Mouse (Mus musculus) thymus, postnatal 14 days (tissue): ENCODE measurements around the gene Inhba.

ENCODE experiments used
- DNase-seq: peaks from one replicate; pipeline ENCODE4 v3.0.0; 2021

Inhba gene

DNA sequence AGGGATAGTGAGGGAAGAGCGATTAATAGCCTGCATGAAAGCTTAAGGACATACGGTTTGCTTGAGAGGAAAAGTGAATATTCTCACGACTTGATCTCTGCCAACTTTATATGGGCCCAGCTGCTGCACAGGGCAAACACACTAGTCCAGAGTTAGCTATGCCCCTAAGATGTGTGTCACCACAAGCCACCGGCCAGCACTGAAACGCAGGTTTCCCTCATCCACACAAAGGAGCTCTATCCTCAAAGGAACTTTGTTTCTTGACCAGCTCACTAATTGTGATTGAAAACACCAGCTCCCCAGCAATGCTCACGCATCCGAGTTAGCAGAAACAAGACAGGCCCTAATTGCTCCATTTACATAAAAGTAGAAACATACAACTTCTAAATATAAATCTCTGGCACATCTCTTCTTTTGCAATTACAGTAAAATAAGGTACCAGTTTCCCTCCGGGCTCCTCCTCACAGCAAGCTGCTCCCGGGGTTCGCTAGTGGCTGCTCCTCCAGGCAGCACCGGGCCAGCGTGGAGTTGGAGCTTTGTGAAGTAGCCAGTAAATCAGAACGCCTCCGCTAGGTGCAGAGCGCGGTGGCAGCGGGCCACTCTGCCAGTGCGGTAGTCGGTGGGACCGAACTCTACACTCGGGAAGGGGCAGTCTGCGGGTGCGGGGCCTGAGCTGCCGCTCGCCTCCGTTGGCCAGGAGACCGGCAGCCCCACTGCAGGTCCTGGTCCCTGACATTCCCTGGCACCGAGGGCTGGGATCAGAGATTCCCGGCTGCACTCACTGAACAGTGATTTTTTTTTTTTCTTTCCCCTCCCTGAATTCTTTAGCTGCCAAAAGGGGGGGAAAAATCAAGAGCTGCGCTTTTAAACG lies at the start of gene Inhba:
Inhba (plus strand) TSS at position 480 of the 871 bp plus-strand sequence.
- peak; percentile 30 for DNase-seq

DNA sequence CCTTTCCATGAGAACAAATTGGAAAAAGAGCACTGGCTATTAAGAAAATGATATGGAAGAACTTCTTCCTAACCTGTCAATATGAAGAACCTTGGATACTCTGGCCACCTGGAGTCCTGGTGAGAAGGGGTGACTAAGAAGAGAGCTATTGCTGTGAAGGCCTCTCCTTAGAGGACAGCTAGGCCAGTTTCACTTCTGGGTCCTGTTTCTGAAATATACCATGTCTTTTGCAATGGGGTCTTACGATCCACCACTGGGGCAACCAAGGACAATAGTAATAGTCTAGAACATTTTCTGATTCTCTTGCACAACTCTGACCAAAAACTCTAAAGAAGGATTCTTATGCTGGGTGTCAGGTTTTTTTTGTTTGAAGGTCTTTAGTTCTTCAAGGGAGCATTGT lies 35.1 kb upstream of the Inhba start:
- DNase-seq, result no peak

DNA sequence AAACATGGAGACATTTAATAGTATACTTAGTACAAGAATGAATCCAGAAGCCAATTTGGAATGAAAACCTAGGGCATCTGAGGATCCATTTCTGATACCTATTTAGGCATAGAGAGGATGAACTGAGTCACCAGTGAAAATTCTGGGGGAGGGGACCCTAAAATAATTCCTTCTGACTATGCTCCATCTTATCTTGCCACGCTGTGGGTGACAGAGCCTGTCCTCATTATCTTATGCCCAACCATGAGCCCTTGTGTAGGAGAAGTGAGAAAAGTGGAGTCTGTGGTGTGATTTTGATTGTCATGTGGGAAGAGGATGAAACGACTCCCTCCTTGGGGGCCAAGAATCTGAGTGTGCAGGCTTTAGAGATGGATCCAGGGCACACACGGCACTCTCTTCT lies 32.1 kb upstream of the Inhba start:
- no peak for DNase-seq

DNA sequence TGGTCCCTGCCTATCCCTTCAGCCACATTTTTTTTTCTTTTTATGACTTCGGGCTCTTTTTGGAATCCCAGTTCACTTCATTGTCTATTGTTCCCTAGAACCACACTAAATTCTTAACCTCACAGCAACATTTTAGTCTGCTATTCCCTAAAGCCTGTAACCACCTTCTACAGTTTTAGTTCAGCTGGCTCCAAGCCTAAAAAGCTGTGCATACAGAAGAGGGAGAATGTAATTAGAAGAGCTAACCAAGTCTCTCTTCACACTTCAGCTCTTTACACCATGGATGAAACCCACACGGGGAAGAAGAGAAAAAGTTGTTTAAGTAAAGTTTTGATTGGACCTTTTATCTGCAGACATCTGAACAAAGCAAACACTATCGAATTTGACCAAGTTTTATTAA lies 29.6 kb upstream of the Inhba start:
- no peak for DNase-seq

DNA sequence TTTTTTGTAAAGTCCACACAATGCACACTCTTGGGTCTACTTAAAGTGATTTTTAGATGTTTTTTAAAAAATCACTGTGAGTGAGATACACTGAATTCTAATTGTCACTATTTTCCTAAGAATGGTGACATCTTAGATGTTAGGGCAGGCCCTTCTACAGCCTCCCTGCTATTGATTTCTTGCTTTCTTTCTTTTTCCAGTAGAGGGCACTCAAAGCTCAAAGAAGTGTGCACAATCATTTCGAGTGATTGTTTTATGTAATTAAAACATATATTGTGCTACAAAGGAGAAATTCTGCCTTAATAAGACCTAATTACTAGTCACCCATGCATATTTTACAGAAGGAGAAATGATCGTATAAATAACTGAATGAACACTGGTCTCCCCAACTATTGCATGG lies 25.9 kb upstream of the Inhba start:
- DNase-seq, result no peak

DNA sequence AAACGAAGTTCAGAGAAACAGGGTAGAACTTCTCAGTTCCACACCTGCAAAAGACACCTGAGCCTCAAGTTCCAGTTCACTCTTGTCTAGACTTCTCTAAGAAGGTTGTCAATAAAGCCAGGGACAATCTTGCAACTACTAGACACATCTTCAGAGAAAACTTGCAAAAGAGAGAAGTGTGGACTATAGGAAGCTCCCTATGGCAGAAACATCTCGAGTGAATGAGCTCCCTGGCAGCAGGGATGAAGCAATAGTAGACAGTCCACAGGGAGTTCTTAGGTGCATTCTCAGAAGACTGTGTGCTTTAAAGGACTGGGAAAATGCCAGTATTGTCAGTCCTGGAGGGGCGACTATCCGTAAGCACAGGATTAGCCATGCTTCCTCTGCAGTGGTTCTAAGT lies 25.5 kb upstream of the Inhba start:
- DNase-seq, result no peak

DNA sequence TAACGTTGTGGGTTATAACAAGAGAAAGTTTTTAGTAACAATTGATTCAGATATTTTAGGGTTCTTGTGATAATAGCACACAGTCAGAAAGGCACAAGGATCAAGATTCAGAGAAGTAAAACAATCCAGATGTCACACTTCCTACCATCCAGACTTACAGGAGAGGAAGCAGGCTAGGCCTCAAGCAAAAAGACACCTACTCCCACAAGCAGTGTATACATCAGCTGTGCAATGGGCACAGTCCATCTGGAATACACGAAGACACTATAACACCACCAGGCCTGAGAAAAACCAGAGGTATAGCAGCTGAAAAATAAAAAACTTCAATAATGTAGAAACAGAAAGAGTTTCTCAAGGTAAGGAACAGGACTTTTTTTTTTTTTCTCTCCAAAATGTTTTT lies 16.3 kb upstream of the Inhba start:
- no peak for DNase-seq

DNA sequence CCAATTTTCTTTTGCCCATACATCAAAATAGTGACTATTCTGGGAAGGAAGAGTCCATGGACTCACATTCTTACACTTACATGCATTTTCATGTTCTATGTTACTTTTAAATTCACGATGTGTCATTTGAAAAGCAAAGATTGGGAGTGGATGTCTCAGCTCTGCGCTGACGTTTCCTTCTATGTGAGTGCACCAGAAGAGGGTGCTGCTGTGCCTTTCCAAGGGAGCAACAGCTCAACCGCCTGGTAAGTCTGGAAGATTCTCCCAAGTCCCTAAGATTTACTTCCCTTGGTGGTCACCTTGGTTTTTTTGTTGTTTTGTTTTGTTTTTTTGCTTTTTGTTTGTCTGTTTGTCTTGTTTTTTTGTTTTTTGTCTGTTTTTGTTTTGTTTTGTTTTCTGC lies 6.1 kb upstream of the Inhba start:
- peak; percentile 37 for DNase-seq

DNA sequence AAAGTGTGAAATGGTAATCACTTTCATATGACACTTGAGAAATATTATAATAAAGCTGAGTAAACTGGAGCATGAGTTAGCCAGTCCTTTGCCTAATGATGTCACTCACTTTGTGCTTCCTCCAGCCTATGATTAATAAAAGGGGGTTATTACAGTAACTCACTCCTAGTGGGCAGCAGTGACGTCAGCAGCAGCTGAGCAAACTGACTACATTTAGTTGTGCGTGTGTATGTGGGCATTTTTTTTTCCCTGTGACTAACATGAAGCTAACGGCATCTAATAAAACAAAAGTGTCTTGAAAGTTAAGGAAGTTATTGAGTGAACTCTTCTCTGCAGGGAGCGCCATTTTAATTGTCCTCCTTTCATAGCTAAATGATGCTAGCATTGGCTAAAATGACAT lies 3.9 kb upstream of the Inhba start:
- DNase-seq, result no peak

DNA sequence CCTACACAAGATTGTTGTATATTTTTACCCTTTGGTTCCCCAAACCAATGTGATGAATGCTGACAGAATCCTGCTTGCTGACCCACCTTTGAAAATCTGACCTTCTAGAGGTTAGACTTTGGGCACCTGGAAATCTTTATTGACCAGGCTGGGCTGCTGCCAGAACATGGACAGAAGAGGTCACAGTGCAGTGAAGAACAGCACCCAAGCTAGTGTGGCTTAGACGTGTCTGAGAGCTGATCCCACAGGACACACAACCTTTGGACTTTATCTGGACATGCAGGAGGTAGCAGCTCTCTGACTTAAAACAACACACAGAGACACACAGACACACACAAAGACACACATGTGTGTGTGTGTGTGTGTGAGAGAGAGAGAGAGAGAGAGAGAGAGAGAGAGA lies 3.3 kb upstream of the Inhba start:
- no peak for DNase-seq

DNA sequence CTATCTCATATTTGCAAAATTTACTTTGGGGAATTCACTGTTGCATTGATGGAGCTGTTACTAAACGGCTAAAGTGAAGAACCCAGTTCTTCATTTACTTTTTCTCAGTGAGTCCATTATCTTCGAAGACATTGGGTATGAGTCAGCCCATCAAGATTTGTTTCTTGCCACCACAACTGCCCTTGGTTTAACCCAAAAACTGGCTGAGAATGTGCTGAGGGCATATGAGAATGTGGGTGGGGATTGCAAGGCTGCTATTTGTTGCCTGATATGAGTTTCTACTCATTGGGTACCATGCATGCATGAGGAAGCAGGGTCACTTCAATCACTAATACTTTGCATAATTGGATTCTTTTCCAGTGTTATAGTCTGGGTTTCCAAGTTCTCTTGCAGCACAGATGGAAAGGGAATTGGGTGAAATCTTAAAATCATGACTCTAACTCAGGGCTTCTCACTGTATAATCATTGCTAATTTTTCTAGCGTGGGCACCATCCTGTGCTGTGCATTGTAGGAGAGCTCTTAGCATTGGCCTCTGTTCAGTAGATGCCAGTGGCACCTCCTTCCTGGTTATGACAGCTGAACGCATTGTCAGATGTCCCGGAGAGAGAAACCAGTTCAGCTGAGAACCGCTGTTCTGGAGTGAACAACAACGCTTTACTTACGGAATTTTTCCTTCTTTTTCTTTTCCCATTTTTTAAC lies 1.7 kb upstream of the Inhba start:
- no peak for DNase-seq

DNA sequence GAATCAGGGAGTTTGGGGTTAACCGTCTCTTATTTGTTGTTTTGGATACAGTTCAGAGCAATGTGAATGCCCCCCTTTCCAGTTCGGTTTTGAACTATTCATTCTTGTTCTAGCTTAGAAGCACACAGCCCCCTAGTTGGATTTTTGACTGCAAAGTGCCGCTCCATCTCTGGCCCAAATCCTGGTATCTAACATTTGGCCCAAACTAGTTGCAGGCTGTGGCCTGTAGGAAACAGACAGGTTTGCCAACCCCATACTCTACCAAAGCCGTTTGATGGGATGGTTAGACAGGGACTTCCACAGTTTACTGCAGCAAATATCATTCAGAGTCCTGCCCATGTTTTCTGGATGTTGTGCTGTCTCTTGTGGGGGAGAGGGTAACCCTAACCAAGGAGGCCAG lies 1.1 kb upstream of the Inhba start:
- DNase-seq, result no peak

DNA sequence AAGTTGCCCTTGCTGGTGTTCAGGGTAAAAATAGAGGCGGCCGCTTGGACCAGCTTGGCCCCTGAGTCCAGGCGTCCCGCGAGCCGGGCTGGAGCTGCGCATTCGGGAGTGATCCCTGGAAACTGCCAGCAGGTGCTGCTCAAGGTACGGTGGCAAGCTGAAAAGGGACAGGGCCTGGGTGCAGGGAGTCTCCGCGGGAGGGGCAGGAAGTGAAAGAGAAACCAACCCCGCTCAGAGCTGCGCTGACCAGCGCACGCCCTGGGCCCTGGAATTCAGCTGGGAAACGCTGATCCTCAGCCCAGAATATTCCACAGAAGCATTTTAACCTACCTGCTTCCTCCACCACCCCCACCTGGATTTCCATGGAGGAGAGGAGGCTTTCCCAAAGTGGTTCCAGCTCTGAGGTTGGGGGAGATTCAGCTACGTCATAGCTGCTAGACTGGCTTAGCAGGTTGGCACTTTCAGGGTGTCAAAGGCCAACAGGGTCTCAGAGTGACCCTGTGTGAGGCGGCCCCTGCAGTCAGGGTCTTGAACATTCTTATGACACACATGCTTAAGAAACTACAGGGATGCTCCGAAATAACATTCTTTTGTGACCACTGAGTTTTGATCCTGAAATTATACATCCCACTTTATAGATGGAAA lies 714 bp downstream of the Inhba start:
- peak; percentile 73 for DNase-seq

DNA sequence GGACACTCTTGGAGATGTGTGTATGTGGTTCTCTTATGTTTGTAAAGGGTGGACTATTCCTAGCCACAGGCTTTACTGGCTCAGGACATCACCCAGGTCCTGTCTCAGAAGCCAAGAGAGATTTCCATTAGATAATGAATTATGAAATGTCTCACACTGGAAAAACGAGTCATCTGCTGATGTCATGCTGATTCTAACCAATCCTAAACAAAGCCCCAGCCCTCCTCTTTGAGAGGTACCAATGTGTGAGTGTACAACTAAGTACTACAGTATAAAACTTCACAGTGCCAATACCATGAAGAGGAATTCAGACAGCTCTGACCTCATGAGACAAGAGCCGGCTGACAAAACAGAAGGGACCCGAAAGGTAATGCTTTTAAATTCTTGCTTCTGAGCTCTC lies 2.5 kb downstream of the Inhba start:
- DNase-seq, result no peak

DNA sequence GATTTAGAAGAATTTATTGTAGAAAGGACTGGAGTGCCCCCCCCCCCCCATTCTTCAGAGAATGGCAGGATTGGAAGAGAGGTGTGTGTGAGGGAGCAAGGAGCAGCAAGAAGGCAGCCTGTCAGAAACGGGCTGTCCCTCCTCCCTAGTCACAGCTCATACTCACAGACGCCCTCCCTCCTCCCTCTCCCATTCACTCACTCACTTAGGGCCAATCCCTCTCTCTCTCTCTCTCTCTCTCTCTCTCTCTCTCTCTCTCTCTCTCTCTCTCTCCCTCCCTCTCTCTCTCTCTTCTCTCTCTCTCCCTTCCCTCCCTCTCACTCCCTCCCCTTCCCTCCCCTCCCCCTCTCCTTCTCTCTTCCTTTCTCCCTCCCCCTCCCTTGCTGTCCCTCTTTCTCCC lies 4.9 kb downstream of the Inhba start:
- DNase-seq, result no peak

DNA sequence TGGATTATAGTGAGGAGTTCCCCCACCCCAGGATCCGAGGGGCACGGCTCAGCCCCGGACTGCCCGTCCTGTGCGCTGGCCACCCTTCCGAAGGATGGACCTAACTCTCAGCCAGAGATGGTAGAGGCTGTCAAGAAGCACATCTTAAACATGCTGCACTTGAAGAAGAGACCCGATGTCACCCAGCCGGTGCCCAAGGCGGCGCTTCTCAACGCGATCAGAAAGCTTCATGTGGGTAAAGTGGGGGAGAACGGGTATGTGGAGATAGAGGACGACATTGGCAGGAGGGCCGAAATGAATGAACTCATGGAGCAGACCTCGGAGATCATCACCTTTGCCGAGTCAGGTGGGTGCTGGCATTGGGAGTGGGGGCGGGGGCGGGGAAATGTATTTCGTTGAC lies 5.7 kb downstream of the Inhba start:
- DNase-seq, result no peak

DNA sequence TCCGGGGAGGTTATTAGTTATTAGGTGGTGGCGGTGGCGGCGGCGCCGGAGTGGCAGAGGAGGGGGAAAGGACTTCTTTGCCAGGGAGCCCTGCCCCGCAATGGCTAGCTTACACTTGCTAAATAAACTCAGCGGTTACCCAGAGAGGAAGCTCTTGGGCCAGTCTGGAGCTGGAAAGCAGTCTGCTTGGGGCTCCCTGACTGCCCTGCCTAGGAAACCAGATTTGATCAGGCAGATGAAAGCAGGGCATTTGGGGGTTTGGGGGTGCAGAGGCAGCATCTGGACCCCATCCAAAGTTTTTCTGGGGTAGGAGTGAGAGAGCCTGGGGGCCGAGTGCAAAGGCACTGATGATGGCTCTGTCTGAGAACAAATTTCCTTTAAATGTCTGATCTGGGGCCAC lies 6.1 kb downstream of the Inhba start:
- DNase-seq, result no peak

DNA sequence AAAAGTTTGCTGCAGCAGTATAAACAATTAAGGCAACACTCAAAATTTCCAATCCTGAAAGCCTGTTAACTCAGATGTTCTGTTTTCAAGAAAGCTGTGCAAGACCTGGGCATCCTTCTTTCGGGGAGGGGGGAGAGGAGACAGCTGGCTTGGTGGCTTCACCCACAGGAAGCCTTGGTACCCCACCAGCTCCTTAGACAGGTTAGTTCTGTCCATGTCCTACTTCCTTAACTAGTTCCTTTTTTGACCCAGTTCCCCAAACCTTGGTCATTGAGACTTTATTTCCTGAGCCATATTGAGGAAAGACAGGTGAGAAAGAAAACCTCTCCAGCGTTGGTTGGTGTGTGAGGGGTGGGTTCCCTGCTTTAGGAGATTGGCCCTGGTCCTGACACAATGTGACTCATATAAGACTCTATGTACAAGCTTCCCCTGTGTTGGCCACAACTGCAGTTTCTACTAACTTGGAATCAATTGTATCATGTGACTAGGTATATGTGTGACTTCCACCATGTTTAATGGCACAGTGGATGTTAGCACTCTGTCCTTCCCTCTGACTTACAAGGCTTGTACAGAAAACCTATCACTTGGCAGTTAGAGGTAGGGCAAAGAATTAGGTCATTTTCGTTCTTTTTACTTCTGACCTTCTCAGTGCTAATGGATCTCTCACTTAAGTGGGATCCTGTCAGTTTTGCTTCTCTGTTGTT lies 7.3 kb downstream of the Inhba start:
- DNase-seq, result no peak

DNA sequence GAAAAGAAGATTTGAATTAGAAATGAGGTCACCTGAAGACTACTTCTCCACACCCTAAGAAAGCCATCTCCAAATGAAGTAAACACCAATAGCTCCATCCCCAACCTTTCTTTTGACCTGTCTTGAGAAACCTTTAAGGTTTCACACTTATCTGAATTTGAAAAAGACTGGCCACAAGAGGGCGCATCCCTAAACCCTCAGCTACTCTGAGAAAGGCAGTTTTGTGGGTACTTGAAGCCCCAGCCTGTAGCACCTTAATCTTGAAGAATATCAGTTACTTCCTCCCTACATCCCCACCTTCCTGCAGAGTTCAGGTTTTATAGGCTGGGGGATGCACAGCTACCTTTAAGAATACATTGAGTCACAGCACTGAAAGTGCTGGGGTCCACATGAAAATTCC lies 9.0 kb downstream of the Inhba start:
- DNase-seq, result peak; percentile 69

DNA sequence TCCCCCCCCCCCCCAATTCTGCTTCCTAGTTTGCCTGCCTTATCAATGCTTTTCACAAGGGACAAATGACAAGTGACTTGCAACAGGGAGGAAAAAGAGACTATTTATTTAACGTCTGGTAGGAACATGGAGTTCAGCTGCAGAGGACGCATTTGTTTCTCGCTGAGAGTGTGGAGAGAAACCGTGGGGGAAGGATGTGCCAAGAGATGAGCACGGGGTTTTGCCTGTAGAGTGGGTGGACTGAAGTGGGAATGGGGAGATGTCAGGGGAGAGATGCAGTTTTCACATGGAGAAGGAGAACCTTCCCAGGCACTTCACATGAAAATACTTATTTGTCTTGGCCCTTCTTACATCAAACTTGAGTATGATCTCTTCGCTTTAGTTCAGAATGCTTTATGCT lies 9.5 kb downstream of the Inhba start:
- DNase-seq, result no peak

DNA sequence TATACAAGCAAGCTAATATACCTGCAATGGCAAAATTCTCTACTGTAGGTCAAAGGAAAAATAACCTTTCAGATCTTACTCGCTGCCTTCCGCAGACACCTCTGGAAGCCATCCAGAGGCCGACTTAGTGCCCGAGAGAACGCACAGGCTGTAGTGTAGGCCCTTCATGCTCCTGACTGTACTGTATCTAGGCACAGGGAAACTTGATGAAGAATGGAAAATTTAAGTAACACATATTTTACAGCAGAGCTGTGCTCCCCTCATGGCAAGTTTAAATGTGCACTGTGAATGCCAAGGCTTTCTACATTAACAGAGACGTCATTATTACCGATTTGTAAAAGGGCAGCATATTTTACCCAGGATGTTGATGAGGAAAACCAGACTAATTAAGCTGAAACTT lies 10.2 kb downstream of the Inhba start:
- no peak for DNase-seq

DNA sequence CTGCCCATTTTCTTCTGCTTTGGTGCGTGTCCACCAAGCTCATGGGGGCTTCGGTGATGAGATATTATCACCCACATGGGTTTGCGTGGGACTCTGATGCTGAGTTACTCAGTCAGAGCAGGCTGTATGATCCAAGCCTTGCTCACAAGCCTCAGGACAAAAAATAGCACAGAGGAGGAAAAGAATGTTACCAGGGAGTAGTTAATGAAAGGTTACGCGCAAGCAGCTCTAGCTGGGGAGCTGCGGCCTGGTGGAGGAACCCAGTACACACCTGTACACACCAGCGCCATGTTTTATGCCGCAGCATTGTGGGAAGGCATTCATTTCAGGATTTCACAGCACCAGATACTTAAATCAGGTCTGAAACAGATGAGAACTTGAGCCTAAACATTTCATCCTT lies 10.9 kb downstream of the Inhba start:
- no peak for DNase-seq
